Mouse (Mus musculus) myocyte (in vitro differentiated cells): Measurements from ENCODE around the gene Gm4881. TPM values are rescaled to one million over a fixed set of nuclear protein-coding genes. Genes with fewer than 3 reads are reported as not detected.

Experiments
- H3K27me3 ChIP-seq: one replicate; pipeline ENCODE4 v1.6.1; 2011; ENCODE audit not compliant: control insufficient read depth, insufficient read depth, insufficient read length
- H3K36me3 ChIP-seq: one replicate; pipeline ENCODE4 v1.6.1; 2011; ENCODE audit not compliant: control insufficient read depth, insufficient read depth
- H3K4me2 ChIP-seq: one replicate; pipeline ENCODE4 v1.6.1; 2011; ENCODE audit warnings: low read depth, control low read depth
- H3K4me3 ChIP-seq: one replicate; pipeline ENCODE4 v1.5.1; 2011; ENCODE audit warnings: mild to moderate bottlenecking, control low read depth, moderate library complexity
- H3K79me2 ChIP-seq: one replicate; pipeline ENCODE4 v1.6.1; 2011; ENCODE audit not compliant: control insufficient read depth, insufficient read depth
- H3ac ChIP-seq: one replicate; pipeline ENCODE4 v1.6.1; 2011; ENCODE audit not compliant: control insufficient read depth, insufficient read length
- CEBPB ChIP-seq: IDR thresholded peaks from 2 replicates; pipeline ENCODE4 v1.6.1; 2011; ENCODE audit warnings: mild to moderate bottlenecking, moderate library complexity; ENCODE audit not compliant: poor library complexity, insufficient read depth, severe bottlenecking
- E2F4 ChIP-seq: IDR thresholded peaks from one replicate; pipeline ENCODE4 v1.6.1; 2011; ENCODE audit warnings: mild to moderate bottlenecking, control low read depth, moderate library complexity; ENCODE audit not compliant: insufficient read depth
- MAX ChIP-seq: IDR thresholded peaks from one replicate; pipeline ENCODE4 v1.6.1; 2011; ENCODE audit warnings: low read depth, mild to moderate bottlenecking, control low read depth
- MYOD1 ChIP-seq, 3 experiments: IDR thresholded peaks; one replicate each; pipeline ENCODE4 v1.6.1; 2011; ENCODE audit warnings: control low read depth in 2 of 3, low read depth in 2 of 3, mild to moderate bottlenecking in 2 of 3, moderate library complexity in 1 of 3; ENCODE audit not compliant: insufficient read length in 2 of 3, control insufficient read depth in 1 of 3
- MYOG ChIP-seq, 3 experiments: IDR thresholded peaks; one replicate each; pipeline ENCODE4 v1.6.1; 2011; ENCODE audit warnings: control low read depth in 2 of 3, low read depth in 2 of 3, mild to moderate bottlenecking in 2 of 3; ENCODE audit not compliant: insufficient read length in 2 of 3, control insufficient read depth in 1 of 3, insufficient read depth in 1 of 3
- POLR2A ChIP-seq: IDR thresholded peaks from one replicate; pipeline ENCODE4 v1.6.1; 2011; ENCODE audit warnings: low read depth, mild to moderate bottlenecking, control low read depth, moderate library complexity; ENCODE audit not compliant: insufficient read length
- POLR2AphosphoS2 ChIP-seq: IDR thresholded peaks from one replicate; pipeline ENCODE4 v1.6.1; 2011; ENCODE audit warnings: low read depth, control low read depth; ENCODE audit not compliant: insufficient read length
- REST ChIP-seq: IDR thresholded peaks from one replicate; pipeline ENCODE4 v1.6.1; 2011; ENCODE audit warnings: mild to moderate bottlenecking, control low read depth, moderate library complexity; ENCODE audit not compliant: insufficient read depth, insufficient read length
- SRF ChIP-seq: IDR thresholded peaks from one replicate; pipeline ENCODE4 v1.6.1; 2011; ENCODE audit warnings: low read depth; ENCODE audit not compliant: control insufficient read depth, insufficient read length
- TCF12 ChIP-seq: IDR thresholded peaks from one replicate; pipeline ENCODE4 v1.6.1; 2011; ENCODE audit warnings: mild to moderate bottlenecking, control low read depth; ENCODE audit not compliant: poor library complexity, insufficient read depth, severe bottlenecking
- TCF3 ChIP-seq: IDR thresholded peaks from one replicate; pipeline ENCODE4 v1.6.1; 2011; ENCODE audit warnings: low read depth, control low read depth; ENCODE audit not compliant: insufficient read length
- USF1 ChIP-seq: IDR thresholded peaks from one replicate; pipeline ENCODE4 v1.6.1; 2011; ENCODE audit warnings: low read depth, mild to moderate bottlenecking, control low read depth, moderate library complexity
- polyA plus RNA-seq: library from polyadenylated mRNA; unstranded; fragments of >200 nt; fragmentation: generic; extraction: Trizol; gene quantifications from one replicate; pipeline ENCODE4 v1.2.1, GENCODE M21; 2012; ENCODE audit warnings: missing spikeins

Gene Gm4881
- polyA plus RNA-seq, 1 experiment: not detected

GRCm38 (mm10) chr7:24983396-24983795 lies 39.1 kb upstream of the Gm4881 start:
- Histone ChIP-seq H3ac (no peak overlapping the region), H3K4me3 (no peak overlapping the region), H3K27me3 (peaks cover 20% of the 10 kb centered on the region), H3K36me3 (no peaks in the 10 kb centered on the region), H3K4me2 (no peak overlapping the region), H3K79me2 (no peaks in the 10 kb centered on the region)
- no peak for TF ChIP-seq POLR2AphosphoS2
- TF ChIP-seq MYOD1 (IDR thresholded peaks at IDR 0.05; ENCODE audit: control insufficient read depth in 1 of 3, insufficient read length in 2 of 3, low read depth in 2 of 3): no peak
- no peak for TF ChIP-seq POLR2A
- TF ChIP-seq REST: no peak
- TF ChIP-seq E2F4: no peak
- TF ChIP-seq USF1: no peak
- no peak for TF ChIP-seq TCF12
- TF ChIP-seq CEBPB: no peak
- TF ChIP-seq MAX: no peak
- no peak for TF ChIP-seq MYOG (IDR thresholded peaks at IDR 0.05; ENCODE audit: control insufficient read depth in 1 of 3, insufficient read depth in 1 of 3, insufficient read length in 2 of 3, low read depth in 2 of 3)
- no peak for TF ChIP-seq TCF3
- no peak for TF ChIP-seq SRF

GRCm38 (mm10) chr7:24980439-24980838 lies 36.1 kb upstream of the Gm4881 start:
- H3K27me3 ChIP-seq: peaks cover 25% of the 10 kb centered on the region
- no peak overlapping the region for H3ac ChIP-seq
- no peak overlapping the region for H3K4me3 ChIP-seq
- H3K36me3 ChIP-seq: no peaks in the 10 kb centered on the region
- no peaks in the 10 kb centered on the region for H3K79me2 ChIP-seq
- no peak overlapping the region for H3K4me2 ChIP-seq
- TF ChIP-seq MYOD1 (IDR thresholded peaks at IDR 0.05; ENCODE audit: control insufficient read depth in 1 of 3, insufficient read length in 2 of 3, low read depth in 2 of 3): no peak
- no peak for TF ChIP-seq MYOG (IDR thresholded peaks at IDR 0.05; ENCODE audit: control insufficient read depth in 1 of 3, insufficient read depth in 1 of 3, insufficient read length in 2 of 3, low read depth in 2 of 3)
- no peak for TF ChIP-seq MAX
- no peak for TF ChIP-seq USF1
- TF ChIP-seq POLR2A: no peak

- Histone ChIP-seq H3K27me3 (peaks cover 25% of the 10 kb centered on the region), H3K36me3 (no peaks in the 10 kb centered on the region), H3K4me3 (no peak overlapping the region), H3K4me2 (no peak overlapping the region), H3K79me2 (no peaks in the 10 kb centered on the region), H3ac (no peak overlapping the region)
- TF ChIP-seq MYOG (IDR thresholded peaks at IDR 0.05; ENCODE audit: control insufficient read depth in 1 of 3, insufficient read depth in 1 of 3, insufficient read length in 2 of 3, low read depth in 2 of 3) (no peak), MAX (no peak), CEBPB (no peak), POLR2AphosphoS2 (no peak), TCF3 (no peak), POLR2A (no peak), REST (no peak), MYOD1 (IDR thresholded peaks at IDR 0.05; ENCODE audit: control insufficient read depth in 1 of 3, insufficient read length in 2 of 3, low read depth in 2 of 3) (no peak)
Measured at GRCm38 (mm10) chr7:24978781-24979180, 34.5 kb upstream of the Gm4881 start.

DNA sequence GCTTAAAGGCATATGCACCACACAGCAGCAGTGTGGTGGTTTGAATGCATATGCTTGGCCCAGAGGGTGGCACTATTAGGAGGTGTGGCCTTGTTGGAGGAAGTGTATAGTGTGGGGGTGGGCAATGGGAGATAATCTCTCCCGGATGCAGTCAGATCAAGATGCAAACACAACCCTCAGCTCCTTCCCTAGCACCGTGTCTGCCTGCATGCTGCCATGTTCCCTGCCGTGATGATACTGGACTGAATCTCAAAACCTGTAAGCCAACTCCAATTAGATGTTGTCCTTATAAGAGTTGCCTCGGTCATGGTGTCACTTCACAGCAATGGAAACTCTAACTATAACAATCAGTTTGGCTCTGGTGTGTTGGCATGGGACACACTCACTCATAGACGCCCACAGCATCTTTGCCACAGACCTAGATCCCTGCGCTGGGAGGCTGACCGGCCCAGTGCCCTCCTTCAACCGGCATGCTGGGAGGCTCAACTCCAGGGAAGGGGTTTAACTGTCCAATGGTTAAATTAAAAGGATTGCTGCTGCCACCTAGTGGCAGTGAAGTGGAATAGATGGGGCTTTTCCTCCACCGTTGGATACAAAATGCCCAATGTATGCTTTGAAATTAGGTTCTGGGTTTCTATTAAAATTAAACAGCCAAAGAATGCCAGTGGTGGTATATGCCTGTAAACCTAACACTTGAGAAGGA lies 30.8 kb upstream of the Gm4881 start:
- Histone ChIP-seq H3K27me3 (peaks cover 16% of the 10 kb centered on the region), H3ac (no peak overlapping the region), H3K4me3 (no peak overlapping the region), H3K79me2 (no peaks in the 10 kb centered on the region), H3K4me2 (no peak overlapping the region), H3K36me3 (no peaks in the 10 kb centered on the region)
- no peak for TF ChIP-seq POLR2AphosphoS2
- TF ChIP-seq MAX: no peak
- TF ChIP-seq REST: no peak
- no peak for TF ChIP-seq TCF3
- no peak for TF ChIP-seq TCF12
- TF ChIP-seq POLR2A: no peak
- no peak for TF ChIP-seq USF1
- no peak for TF ChIP-seq CEBPB
- TF ChIP-seq SRF: no peak
- no peak for TF ChIP-seq MYOG (IDR thresholded peaks at IDR 0.05; ENCODE audit: control insufficient read depth in 1 of 3, insufficient read depth in 1 of 3, insufficient read length in 2 of 3, low read depth in 2 of 3)

GRCm38 (mm10) chr7:24973902-24974301 lies 29.6 kb upstream of the Gm4881 start:
- Histone ChIP-seq H3ac (no peak overlapping the region), H3K79me2 (no peaks in the 10 kb centered on the region), H3K4me2 (no peak overlapping the region), H3K4me3 (no peak overlapping the region), H3K36me3 (no peaks in the 10 kb centered on the region), H3K27me3 (peaks cover 11% of the 10 kb centered on the region)
- no peak for TF ChIP-seq E2F4
- TF ChIP-seq REST: no peak
- no peak for TF ChIP-seq POLR2AphosphoS2
- no peak for TF ChIP-seq SRF
- TF ChIP-seq POLR2A: no peak
- TF ChIP-seq USF1: no peak
- TF ChIP-seq CEBPB: no peak
- no peak for TF ChIP-seq MYOG (IDR thresholded peaks at IDR 0.05; ENCODE audit: control insufficient read depth in 1 of 3, insufficient read depth in 1 of 3, insufficient read length in 2 of 3, low read depth in 2 of 3)
- TF ChIP-seq TCF12: no peak
- no peak for TF ChIP-seq MYOD1 (IDR thresholded peaks at IDR 0.05; ENCODE audit: control insufficient read depth in 1 of 3, insufficient read length in 2 of 3, low read depth in 2 of 3)
- no peak for TF ChIP-seq TCF3
- no peak for TF ChIP-seq MAX
